Mouse (Mus musculus) embryonic fibroblast, embryonic 13.5 days (primary cell): Measurements from ENCODE around the gene Eif2a.

Experiments used
- CTCF ChIP-seq: IDR thresholded peaks from 2 replicates; pipeline ENCODE4 v1.5.1; 2011; ENCODE audit warnings: mild to moderate bottlenecking, control low read depth, low read length, moderate library complexity, borderline replicate concordance; ENCODE audit not compliant: insufficient read depth
- POLR2A ChIP-seq: IDR thresholded peaks from 2 replicates; pipeline ENCODE4 v1.6.1; 2011; ENCODE audit warnings: low read depth, mild to moderate bottlenecking, control low read depth, low read length, moderate library complexity

DNA sequence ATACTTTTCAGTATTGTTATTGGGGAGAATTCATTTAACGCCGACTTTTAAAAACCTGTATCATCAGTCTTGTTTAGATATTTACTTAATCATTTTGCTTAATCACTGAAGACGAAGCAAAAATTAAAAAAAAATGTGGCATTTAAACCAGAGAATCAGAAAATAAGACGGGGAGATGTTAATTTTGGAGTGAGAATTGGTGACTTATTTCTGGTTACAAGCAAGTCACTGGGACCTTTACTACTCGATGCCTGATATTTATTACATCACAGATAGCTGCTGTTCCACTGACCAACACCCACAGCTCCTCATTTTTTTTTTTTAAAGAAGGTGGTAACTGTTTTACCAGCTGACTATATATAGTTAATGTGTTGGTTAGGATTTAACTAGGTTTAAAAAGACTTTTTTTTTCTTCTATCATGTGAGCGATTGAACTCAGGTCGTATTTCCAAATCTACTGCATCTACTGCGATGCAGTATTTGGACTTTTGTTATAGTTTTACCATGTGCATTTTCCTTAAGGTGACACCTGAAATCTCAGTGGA is 52.0 kb downstream of the Eif2a start:
- no peak for TF ChIP-seq POLR2A
- TF ChIP-seq CTCF: no peak
